Comparison of ENCODE assay signal across 8 mouse cellular contexts in genomic region chr7:125707186-125707585, GRCm38 (mm10). TPM values are rescaled to one million over a fixed set of nuclear protein-coding genes. Genes with fewer than 3 reads are reported as not detected.
A peak's percentile ranks its signal among the peaks of the same experiment; 100 is the strongest.
DNase-seq lines count a peak whose midpoint lies in the region; ATAC-seq lines count a peak whose summit lies in the region.

No protein-coding gene starts in this region.

- peak; percentile 46; the same call in 1 of the 2 replicates for ATAC-seq in frontal cortex, adult (ENCODE audit: low TSS enrichment)
- peak; percentile 84 for ATAC-seq in forebrain, embryonic 11.5 days (replicated peaks; ENCODE audit: low FRiP score)
- peak; percentile 89 for ATAC-seq in hindbrain, embryonic 12.5 days (ENCODE audit: low FRiP score)
- peak; percentile 74 for ATAC-seq in stomach, embryonic 16.5 days (ENCODE audit: insufficient read depth, low FRiP score)

- 1% methylated on average over 24 of the region's 24 CpGs for WGBS in forebrain, embryonic 11.5 days
- WGBS in hindbrain, embryonic 12.5 days: 1% methylated on average over 24 of the region's 24 CpGs
- WGBS in stomach, embryonic 16.5 days: under 1% methylated on average over 24 of the region's 24 CpGs

- H3K9ac ChIP-seq in forebrain, embryonic 11.5 days (ENCODE audit: low read length): peak overlapping the region; percentile 93
- peak overlapping the region; percentile 86 for H3K9ac ChIP-seq in hindbrain, embryonic 12.5 days
- peak overlapping the region; percentile 90 for H3K9ac ChIP-seq in stomach, embryonic 16.5 days (ENCODE audit: low read length)

- no peaks in the 10 kb centered on the region for H3K9me3 ChIP-seq in forebrain, embryonic 11.5 days (ENCODE audit: control insufficient read depth, low read length)
- no peaks in the 10 kb centered on the region for H3K9me3 ChIP-seq in hindbrain, embryonic 12.5 days (replicated peaks)
- no peaks in the 10 kb centered on the region for H3K9me3 ChIP-seq in megakaryocyte, embryonic 14.5 days
- no peaks in the 10 kb centered on the region for H3K9me3 ChIP-seq in stomach, embryonic 16.5 days (replicated peaks; ENCODE audit: control insufficient read depth, low read length)

- peak overlapping the region; percentile 70 for H3K4me2 ChIP-seq in forebrain, embryonic 11.5 days (ENCODE audit: low read depth, low read length, severe bottlenecking)
- peak overlapping the region; percentile 80 for H3K4me2 ChIP-seq in hindbrain, embryonic 12.5 days (replicated peaks)
- peak overlapping the region; percentile 62 for H3K4me2 ChIP-seq in stomach, embryonic 16.5 days (ENCODE audit: low read depth, low read length)

- peak overlapping the region; percentile 89 for H3K4me3 ChIP-seq in forebrain, embryonic 11.5 days (ENCODE audit: low read depth, low read length)
- peak overlapping the region; percentile 85 for H3K4me3 ChIP-seq in hindbrain, embryonic 12.5 days
- H3K4me3 ChIP-seq in megakaryocyte, embryonic 14.5 days (replicated peaks): peak overlapping the region; percentile 99
- peak overlapping the region; percentile 94 for H3K4me3 ChIP-seq in stomach, embryonic 16.5 days (replicated peaks; ENCODE audit: low read length)

- no peak for DNase-seq in frontal cortex, postnatal 14 days (ENCODE audit: low spot score in 2 of 2)
- peak; percentile 56 for DNase-seq in T-cell, adult 2 months (ENCODE audit: low spot score)
- peak; percentile 87 for DNase-seq in forebrain, embryonic 11.5 days (ENCODE audit: low spot score)
- DNase-seq in left cerebral cortex, postnatal 4 days: peak; percentile 71

- peaks cover 7% of the 10 kb centered on the region; the same call in 1 of the 2 replicates for H3K36me3 ChIP-seq in forebrain, embryonic 11.5 days (ENCODE audit: control insufficient read depth, insufficient read depth, low read length)
- H3K36me3 ChIP-seq in hindbrain, embryonic 12.5 days: peaks cover 19% of the 10 kb centered on the region
- H3K36me3 ChIP-seq in megakaryocyte, embryonic 14.5 days (replicated peaks; ENCODE audit: low read length): peaks cover 43% of the 10 kb centered on the region
- peaks cover 11% of the 10 kb centered on the region for H3K36me3 ChIP-seq in stomach, embryonic 16.5 days (ENCODE audit: control insufficient read depth, insufficient read depth, low read length)

- intact Hi-C loops in left cerebral cortex, postnatal 4 days (cut with DNase I): no loop called here

- peaks cover 5% of the 10 kb centered on the region; the same call in 1 of the 2 replicates for H3K4me1 ChIP-seq in forebrain, embryonic 11.5 days (replicated peaks; ENCODE audit: control insufficient read depth, insufficient read depth, low read length)
- H3K4me1 ChIP-seq in hindbrain, embryonic 12.5 days: peaks cover 29% of the 10 kb centered on the region
- peaks cover 73% of the 10 kb centered on the region for H3K4me1 ChIP-seq in megakaryocyte, embryonic 14.5 days
- peaks cover 29% of the 10 kb centered on the region for H3K4me1 ChIP-seq in stomach, embryonic 16.5 days (ENCODE audit: control insufficient read depth, insufficient read depth, low read length)

- no peaks in the 10 kb centered on the region for H3K27me3 ChIP-seq in forebrain, embryonic 11.5 days (ENCODE audit: control insufficient read depth, insufficient read depth, low read length)
- H3K27me3 ChIP-seq in hindbrain, embryonic 12.5 days: no peaks in the 10 kb centered on the region
- H3K27me3 ChIP-seq in megakaryocyte, embryonic 14.5 days (replicated peaks): no peaks in the 10 kb centered on the region
- H3K27me3 ChIP-seq in stomach, embryonic 16.5 days (ENCODE audit: control insufficient read depth, insufficient read depth, low read length): no peaks in the 10 kb centered on the region

- peak overlapping the region; percentile 74 for H3K27ac ChIP-seq in forebrain, embryonic 11.5 days (ENCODE audit: low read depth, low read length)
- peak overlapping the region; percentile 87 for H3K27ac ChIP-seq in hindbrain, embryonic 12.5 days
- peak overlapping the region; percentile 89 for H3K27ac ChIP-seq in stomach, embryonic 16.5 days (ENCODE audit: low read length)

RNA-seq across cellular contexts. Expression of gene Gtf3c1, which starts 0.4 kb away (rescaled TPM):
- polyA plus RNA-seq in forebrain, embryonic 11.5 days (2014; fragmentation: Nextera tagmentation; extraction: Ambion mirVana): 47.2 and 49.4 TPM in 2 replicates
- 51.0 and 52.0 TPM in 2 replicates for polyA plus RNA-seq in hindbrain, embryonic 12.5 days (2016; fragmentation: Nextera tagmentation; extraction: Ambion mirVana)
- 10 to 100 TPM; 87.1 to 93.0 TPM for total RNA-seq in left cerebral cortex, postnatal 4 days (2021)
- polyA plus RNA-seq in megakaryocyte, embryonic 14.5 days (2012; ENCODE audit: insufficient read depth, low replicate concordance): 55.0 and 77.2 TPM in 2 replicates
- polyA plus RNA-seq in stomach, embryonic 16.5 days (2015; fragmentation: Nextera tagmentation; extraction: Ambion mirVana): 24.0 and 24.4 TPM in 2 replicates

RNA-seq across cellular contexts. Expression of gene D430042O09Rik, which starts 0.5 kb away (rescaled TPM):
- polyA plus RNA-seq in forebrain, embryonic 11.5 days (2014; fragmentation: Nextera tagmentation; extraction: Ambion mirVana): 11.2 and 12.1 TPM in 2 replicates
- polyA plus RNA-seq in hindbrain, embryonic 12.5 days (2016; fragmentation: Nextera tagmentation; extraction: Ambion mirVana): 11.3 and 15.0 TPM in 2 replicates
- 10 to 100 TPM; 24.3 to 27.5 TPM for total RNA-seq in left cerebral cortex, postnatal 4 days (2021)
- polyA plus RNA-seq in megakaryocyte, embryonic 14.5 days (2012; ENCODE audit: insufficient read depth, low replicate concordance): 1.5 and 2.6 TPM in 2 replicates
- polyA plus RNA-seq in stomach, embryonic 16.5 days (2015; fragmentation: Nextera tagmentation; extraction: Ambion mirVana): 8.2 and 8.5 TPM in 2 replicates

Comparison
In these comparisons a context has a peak if more than half of its experiments do, and no peak if none do; other contexts are left out.
1. DNase-seq: peak in T-cell, adult 2 months (single experiment), forebrain, embryonic 11.5 days (single experiment) and left cerebral cortex, postnatal 4 days (single experiment); none in frontal cortex, postnatal 14 days (0 of 2).
2. Peak in every context shown above with its lines, with median percentiles within 50 percentile points of each other: ATAC-seq, H3K27ac ChIP-seq, H3K4me2 ChIP-seq, H3K4me3 ChIP-seq and H3K9ac ChIP-seq.